Mouse (Mus musculus) bone marrow macrophage, adult 2 months (primary cell): Measurements from ENCODE around the gene Hyal2. TPM values are rescaled to one million over a fixed set of nuclear protein-coding genes. Genes with fewer than 3 reads are reported as not detected.

ENCODE experiments used
- H3K27ac ChIP-seq: 2 replicates; pipeline ENCODE4 v1.5.1; 2012; ENCODE audit warnings: low read depth, low read length; ENCODE audit not compliant: insufficient read depth
- H3K4me1 ChIP-seq: 2 replicates; pipeline ENCODE4 v1.6.1; 2012; ENCODE audit warnings: low read length; ENCODE audit not compliant: control insufficient read depth, insufficient read depth
- H3K4me3 ChIP-seq: 2 replicates; pipeline ENCODE4 v1.5.1; 2012; ENCODE audit warnings: mild to moderate bottlenecking, low read length, moderate library complexity; ENCODE audit not compliant: insufficient read depth
- CTCF ChIP-seq: IDR thresholded peaks from 2 replicates; pipeline ENCODE4 v1.5.1; 2012; ENCODE audit warnings: low read depth, mild to moderate bottlenecking, low read length, moderate library complexity
- POLR2A ChIP-seq: IDR thresholded peaks from 2 replicates; pipeline ENCODE4 v1.6.1; 2012; ENCODE audit warnings: mild to moderate bottlenecking, low read depth, low read length, borderline replicate concordance
- polyA plus RNA-seq: library from polyadenylated mRNA; stranded (reverse); fragments of >200 nt; gene quantifications from 2 replicates; pipeline ENCODE4 v1.2.4, GENCODE M21; 2012; ENCODE audit not compliant: missing spikeins, insufficient read depth, insufficient read length

Gene Hyal2
- polyA plus RNA-seq, 1 experiment = 8.8 TPM

GRCm38 (mm10) chr9:107608741-107609432 is 41.1 kb downstream of the Hyal2 start, which contains the start of gene Sema3b:
Gene Sema3b (minus strand): TSS chr9:107609229.
- TF ChIP-seq POLR2A (no peak), CTCF (no peak)
- H3K4me3 ChIP-seq = no peak within 1 kb of the TSS
- H3K4me1 ChIP-seq = peaks cover 25% of the 10 kb centered on the region
- no peak within 1 kb of the TSS for H3K27ac ChIP-seq

DNA sequence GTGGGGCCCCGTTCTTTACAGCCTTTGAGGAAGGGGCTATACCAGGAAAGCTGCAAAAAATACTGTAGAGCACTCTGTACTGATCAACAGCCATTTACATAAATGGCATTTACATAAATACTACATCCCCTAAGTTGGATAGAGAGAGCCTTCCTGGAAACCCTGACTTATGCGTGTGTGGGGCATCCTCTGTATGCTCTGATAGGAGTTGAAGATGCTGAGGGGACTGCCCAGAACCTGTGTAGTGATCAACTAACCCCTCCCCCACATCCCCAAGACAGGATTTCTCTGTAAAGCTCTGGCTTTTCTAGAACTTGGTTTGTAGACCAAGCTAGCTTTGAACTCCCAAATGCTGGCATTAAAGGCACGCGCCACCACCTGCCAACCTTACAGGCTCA is 41.7 kb downstream of the Hyal2 start:
- Histone ChIP-seq H3K27ac (no peak overlapping the region), H3K4me3 (no peak overlapping the region), H3K4me1 (peaks cover 25% of the 10 kb centered on the region)
- TF ChIP-seq CTCF (no peak), POLR2A (no peak)

DNA sequence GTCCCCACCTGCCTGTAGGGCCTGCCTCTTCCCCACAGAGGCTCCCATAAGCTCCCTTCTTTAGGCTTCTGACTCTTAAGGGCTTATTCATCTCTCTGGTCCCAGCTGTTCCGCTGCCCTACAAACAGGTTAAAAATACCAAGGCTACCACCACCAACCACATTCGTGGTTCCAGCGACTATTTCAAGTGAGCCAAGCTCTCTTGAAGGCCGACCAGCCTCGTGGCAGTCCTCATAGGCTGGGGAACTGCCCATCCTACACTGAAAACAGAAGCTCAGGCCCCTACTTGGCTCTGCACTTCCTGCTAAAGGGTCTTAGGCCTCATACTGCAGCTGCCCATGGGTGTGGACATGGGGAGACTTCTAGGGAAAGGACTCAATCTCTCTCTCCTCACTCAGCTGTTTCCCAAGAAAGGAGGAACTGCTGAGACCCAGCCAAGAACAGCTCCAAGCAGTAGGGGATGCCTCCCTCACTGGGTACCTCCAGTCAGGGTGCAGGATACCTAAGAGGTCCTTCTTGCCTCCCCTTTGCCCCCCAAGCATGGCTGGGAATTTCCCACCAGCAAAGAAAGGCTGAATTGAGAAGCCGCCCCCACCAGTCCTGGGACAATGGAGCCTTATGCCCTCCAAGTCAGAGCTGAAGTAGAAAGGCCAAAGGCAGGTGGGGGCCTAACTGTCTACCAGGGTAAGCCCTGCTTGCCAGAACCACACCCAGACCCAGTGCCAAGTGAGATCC is 43.9 kb downstream of the Hyal2 start:
- TF ChIP-seq CTCF = no peak
- no peak for TF ChIP-seq POLR2A
- Histone ChIP-seq H3K4me1 (peaks cover 25% of the 10 kb centered on the region), H3K4me3 (peak overlapping the region; percentile 47), H3K27ac (peak overlapping the region; percentile 90)

GRCm38 (mm10) chr9:107612191-107612944 is 44.6 kb downstream of the Hyal2 start:
- peaks cover 25% of the 10 kb centered on the region for H3K4me1 ChIP-seq
- H3K27ac ChIP-seq = peak overlapping the region; percentile 90
- TF ChIP-seq CTCF (peak; percentile 56), POLR2A (0 out of 2 replicates have a peak, but pooled peaks have one; percentile 66)
- peak overlapping the region; percentile 47 for H3K4me3 ChIP-seq

GRCm38 (mm10) chr9:107612945-107613569 is 45.3 kb downstream of the Hyal2 start:
- TF ChIP-seq POLR2A = no peak
- no peak for TF ChIP-seq CTCF
- H3K27ac ChIP-seq = peak overlapping the region; percentile 38
- H3K4me1 ChIP-seq = peaks cover 25% of the 10 kb centered on the region
- H3K4me3 ChIP-seq = peak overlapping the region; percentile 6

GRCm38 (mm10) chr9:107615035-107615434 is 47.3 kb downstream of the Hyal2 start:
- H3K27ac ChIP-seq = no peak overlapping the region
- TF ChIP-seq POLR2A = no peak
- no peak for TF ChIP-seq CTCF
- no peak overlapping the region for H3K4me3 ChIP-seq
- H3K4me1 ChIP-seq = peaks cover 30% of the 10 kb centered on the region

GRCm38 (mm10) chr9:107617461-107617860 is 49.7 kb downstream of the Hyal2 start:
- peaks cover 9% of the 10 kb centered on the region for H3K4me1 ChIP-seq
- H3K27ac ChIP-seq = no peak overlapping the region
- TF ChIP-seq POLR2A (no peak), CTCF (no peak)
- H3K4me3 ChIP-seq = no peak overlapping the region

DNA sequence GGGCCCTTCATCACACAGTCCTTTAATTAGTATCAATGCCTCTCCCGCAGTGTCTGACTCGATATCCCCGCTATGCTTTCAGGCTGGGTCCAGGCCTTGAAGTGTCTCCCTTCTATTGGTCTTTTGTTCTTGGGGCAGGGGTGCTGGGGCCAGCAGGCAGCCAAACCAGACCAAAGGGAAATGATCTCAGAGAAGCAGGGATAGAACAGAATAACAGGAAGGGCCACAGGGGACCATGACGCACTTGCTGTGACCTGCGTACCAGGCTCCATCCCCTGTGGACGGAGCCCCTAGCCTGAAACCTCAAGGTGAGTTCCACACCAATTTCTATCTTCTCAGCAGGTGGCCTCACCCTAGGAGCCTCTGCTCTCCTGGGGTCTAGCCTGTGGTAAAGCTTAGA is 50.4 kb downstream of the Hyal2 start:
- no peak overlapping the region for H3K4me3 ChIP-seq
- H3K27ac ChIP-seq = no peak overlapping the region
- H3K4me1 ChIP-seq = peaks cover 6% of the 10 kb centered on the region
- TF ChIP-seq CTCF (no peak), POLR2A (no peak)

GRCm38 (mm10) chr9:107618778-107619545 is 51.2 kb downstream of the Hyal2 start:
- no peak overlapping the region for H3K27ac ChIP-seq
- H3K4me1 ChIP-seq = peaks cover 12% of the 10 kb centered on the region
- TF ChIP-seq POLR2A (no peak), CTCF (no peak)
- H3K4me3 ChIP-seq = no peak overlapping the region
